Mouse (Mus musculus): ENCODE results near the gene Entpd2. TPM values are rescaled to one million over a fixed set of nuclear protein-coding genes. Genes with fewer than 3 reads are reported as not detected.
"Not testable (repeated sequence)": the region's sequence is repeated elsewhere in the genome, so short reads cannot be mapped to it uniquely, and the experiment has no call there.

Entpd2 gene
- total RNA-seq, 2 experiments from 2014 or later: 14.9 to 16.1 TPM

- peak in 1 of 2 experiments; percentile 49 for DNase-seq
These were observed 1.1 kb upstream of the Entpd2 start for GRCm38 (mm10) chr2:25394281-25395221.

GRCm38 (mm10) chr2:25396597-25396983, 916 bp downstream of the Entpd2 start:
- no peak for DNase-seq

- DNase-seq: no peak
These were observed 1.3 kb downstream of the Entpd2 start for GRCm38 (mm10) chr2:25397010-25397409.

DNA sequence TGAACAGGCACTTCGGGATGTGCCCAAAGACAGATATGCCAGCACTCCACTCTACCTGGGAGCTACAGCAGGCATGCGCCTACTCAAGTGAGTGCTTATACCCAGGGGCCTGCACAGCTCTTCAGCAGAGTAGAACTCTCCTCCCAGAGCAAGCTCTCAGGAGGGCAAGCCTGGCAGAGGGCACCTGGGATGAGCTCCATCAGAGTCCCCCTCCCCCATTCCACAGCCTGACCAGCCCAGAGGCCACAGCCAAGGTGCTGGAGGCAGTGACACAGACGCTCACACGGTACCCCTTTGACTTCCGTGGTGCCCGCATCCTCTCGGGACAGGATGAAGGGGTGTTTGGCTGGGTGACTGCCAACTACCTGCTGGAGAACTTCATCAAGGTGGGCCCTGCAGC, 2.4 kb downstream of the Entpd2 start:
- DNase-seq: no peak

- DNase-seq: no peak
These were observed 3.4 kb downstream of the Entpd2 start, which contains the start of gene Npdc1 for GRCm38 (mm10) chr2:25399051-25399450. Gene Npdc1 (plus strand): TSS chr2:25399351.

- DNase-seq: no peak
These were observed 4.6 kb downstream of the Entpd2 start for GRCm38 (mm10) chr2:25400291-25400690.

GRCm38 (mm10) chr2:25400764-25401163, 5.1 kb downstream of the Entpd2 start:
- peak in 1 of 2 experiments; percentile 57 for DNase-seq

DNA sequence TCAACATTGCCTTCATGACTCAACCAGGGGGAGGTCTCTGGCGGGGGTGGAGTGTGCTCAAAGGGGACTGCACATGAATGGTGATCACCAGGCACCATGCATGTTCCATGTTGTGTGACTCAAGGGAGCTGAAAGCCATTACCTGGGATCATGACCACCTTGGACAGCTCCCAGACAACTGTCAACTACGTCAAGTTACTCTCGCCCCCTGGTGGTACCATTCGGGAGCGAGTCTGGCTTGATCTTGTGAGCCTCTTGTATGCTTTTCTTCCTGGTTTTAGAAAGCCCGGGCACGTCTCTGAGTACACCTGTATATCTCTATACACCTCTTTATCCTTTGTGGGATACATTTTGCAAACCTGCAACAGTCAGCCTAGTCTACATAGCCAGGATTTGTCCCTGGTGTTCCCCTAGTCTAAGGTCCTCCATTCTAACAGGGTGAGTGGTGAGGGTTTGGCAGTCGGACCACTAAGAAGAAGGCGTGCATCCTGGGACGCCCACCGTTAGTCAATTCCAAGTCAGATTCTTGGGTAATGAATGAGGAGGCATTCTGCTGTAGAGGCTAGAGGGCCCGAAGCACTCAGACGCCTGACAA, 6.8 kb downstream of the Entpd2 start:
- DNase-seq: peak; percentile 55 to 60

DNA sequence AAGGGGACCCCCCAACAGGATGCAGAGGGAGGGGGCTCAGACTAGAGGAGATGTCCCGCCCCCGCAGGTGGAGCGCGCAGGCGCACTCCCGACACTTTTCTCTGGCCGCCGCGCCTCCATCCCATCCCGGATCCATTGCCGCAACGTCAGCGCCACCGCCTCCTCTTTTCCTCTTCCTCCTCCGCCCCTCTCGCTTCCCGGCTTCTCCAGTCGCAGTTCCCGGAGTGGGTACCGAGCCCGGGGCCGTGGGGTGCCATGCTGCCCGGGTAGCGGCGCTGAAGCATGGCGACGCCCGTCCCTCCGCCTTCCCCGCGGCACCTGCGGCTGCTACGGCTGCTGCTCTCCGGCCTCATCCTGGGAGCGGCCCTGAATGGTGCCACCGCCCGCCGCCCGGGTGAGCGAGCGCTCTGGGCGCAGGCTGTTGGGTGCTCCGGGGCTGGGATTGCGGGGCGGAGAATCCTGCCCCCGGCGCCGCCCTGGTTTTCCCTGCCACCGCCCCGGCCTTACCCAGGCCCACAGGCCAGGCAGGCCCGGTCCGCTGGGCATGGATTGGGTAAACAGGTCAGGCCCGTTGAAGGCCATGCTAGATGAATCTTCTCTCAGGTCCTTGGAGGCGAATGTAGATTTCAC, 7.4 kb downstream of the Entpd2 start:
- peak; percentile 90 to 92 for DNase-seq

GRCm38 (mm10) chr2:25403994-25404393, 8.3 kb downstream of the Entpd2 start:
- DNase-seq: peak in 1 of 2 experiments; percentile 26

DNA sequence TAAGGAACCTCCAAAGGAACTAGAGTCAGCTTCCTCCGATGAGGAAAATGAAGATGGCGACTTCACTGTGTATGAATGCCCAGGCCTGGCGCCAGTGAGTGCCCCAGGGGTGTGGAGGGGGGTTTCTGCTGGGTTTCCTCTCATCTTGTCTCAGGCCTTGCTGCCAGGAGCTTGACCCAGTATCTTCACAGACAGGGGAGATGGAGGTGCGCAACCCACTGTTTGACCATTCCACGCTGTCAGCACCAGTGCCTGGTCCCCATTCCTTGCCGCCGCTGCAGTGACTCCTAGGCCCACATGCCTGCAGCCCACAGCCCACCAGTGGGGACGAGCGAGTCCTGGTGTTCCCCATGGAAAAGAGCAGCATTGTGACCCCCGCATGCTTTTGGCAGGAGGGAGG, 13.2 kb downstream of the Entpd2 start:
- no peak for DNase-seq

DNA sequence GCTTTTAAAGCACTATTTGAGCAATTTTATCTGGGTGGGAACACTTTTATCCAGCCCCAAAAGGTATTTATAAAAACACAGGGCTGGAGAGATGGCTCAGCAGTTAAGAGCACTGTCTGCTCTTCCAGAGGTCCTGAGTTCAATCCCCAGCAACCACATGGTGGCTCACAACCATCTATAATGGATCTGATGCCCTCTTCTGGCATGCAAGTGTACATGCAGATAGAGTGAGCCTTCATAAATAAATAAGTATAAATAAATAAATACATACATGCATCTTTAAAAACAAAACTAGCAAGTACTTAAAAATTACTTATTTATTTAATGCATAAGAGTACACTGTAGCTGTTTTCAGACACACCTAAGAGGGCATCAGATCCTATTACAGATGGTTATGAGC, 17.8 kb downstream of the Entpd2 start:
- not testable (repeated sequence) for DNase-seq

DNA sequence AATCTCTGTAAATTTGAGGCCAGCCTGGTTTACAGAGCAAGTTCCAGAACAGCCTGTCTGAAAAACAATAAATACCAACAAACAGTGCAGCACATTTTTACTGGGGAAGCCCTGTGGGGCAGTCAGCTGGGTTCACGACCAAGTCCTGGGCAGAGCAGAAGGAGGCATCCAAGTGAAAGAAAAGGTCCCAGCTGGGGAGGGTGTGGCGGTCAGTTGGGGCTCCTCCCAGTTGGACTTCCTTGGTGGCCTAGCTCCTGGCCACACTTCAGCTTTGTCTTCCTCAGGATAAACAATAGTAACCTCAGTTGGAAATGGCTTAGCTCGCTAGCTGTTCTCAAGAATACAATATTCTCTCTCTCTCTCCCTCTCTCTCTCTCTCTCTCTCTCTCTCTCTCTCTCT, 21.8 kb downstream of the Entpd2 start:
- no peak for DNase-seq

- no peak for DNase-seq
These were observed 26.2 kb downstream of the Entpd2 start for GRCm38 (mm10) chr2:25421896-25422295.

GRCm38 (mm10) chr2:25422587-25423410, 27.1 kb downstream of the Entpd2 start, which contains the start of gene Fut7:
Gene Fut7 (plus strand): TSS chr2:25423267.
- no peak for DNase-seq

- no peak for DNase-seq
These were observed 28.0 kb downstream of the Entpd2 start for GRCm38 (mm10) chr2:25423626-25424025.

- DNase-seq: no peak
These were observed 29.8 kb downstream of the Entpd2 start for GRCm38 (mm10) chr2:25425481-25425880.

DNA sequence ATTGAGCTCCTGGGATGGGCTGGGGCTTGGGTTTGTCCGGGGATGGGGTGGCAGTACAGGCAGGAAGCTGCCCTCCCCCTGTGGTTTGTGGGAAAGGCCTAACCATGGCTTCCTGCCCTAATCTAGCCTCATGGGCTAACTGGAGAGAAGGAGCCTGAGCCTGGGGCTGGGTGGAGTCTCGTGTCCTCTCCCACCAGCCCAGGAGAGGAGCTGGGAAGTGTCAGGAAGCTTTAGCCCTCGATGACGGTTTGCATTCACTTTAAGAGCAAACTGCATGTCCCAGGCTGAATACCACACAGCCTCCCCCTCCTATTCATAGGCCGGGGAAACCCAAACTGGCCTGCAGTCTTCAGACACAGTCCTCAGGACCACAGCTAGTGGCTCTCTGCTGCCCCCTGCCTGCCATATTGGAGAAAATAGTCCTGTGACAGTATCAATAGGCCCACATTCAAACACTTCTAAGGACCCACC, 31.1 kb downstream of the Entpd2 start:
- peak; percentile 48 to 49 for DNase-seq

GRCm38 (mm10) chr2:25427256-25427655, 31.6 kb downstream of the Entpd2 start:
- no peak for DNase-seq

DNA sequence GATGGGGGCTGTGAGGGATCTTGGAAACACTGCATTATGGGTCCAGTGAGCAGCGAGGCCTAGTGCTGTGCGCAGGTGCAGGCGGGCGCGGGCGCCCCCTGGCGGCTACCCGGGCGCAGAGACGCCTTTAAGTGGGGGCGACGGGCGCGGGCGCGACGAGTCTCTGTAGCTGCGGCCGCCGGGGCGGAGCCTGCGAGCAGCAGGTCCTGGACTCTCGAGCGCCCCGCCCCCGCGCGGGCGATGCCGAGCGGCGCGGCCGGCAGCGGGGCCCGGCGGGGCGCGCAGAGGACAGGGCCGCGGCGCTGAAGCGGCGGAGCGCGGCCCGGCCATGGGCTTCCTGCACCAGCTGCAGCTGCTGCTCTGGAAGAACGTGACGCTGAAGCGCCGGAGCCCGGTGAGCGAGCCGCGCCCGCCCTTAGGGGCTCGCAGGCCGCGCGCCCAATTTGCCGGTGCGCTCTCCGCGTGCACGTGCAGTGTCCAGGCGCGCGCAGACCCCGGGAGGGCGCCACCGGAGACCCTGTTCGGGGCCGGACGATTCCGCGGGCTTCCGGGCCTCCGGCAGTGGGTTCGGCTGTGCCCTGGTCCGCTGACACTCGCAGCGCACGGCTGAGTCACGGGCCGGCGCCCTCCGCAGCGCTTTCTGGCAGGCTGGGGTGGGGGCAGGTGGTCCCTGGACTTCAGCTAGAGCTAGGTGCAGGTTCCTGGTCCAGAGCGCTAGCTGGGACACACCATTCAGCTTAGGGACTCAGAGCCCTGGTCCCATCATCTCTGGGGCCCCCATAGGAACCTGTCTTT, 33.0 kb downstream of the Entpd2 start, which contains the start of gene Abca2:
Gene Abca2 (plus strand): TSS at position 262 of the 795 bp plus-strand sequence.
- DNase-seq: peak; percentile 96 to 97
